Mouse (Mus musculus) testis, postnatal 10 days (tissue): ENCODE measurements around the gene Sdc3.
A peak's percentile ranks its signal among the peaks of the same experiment; 100 is the strongest.

ENCODE experiments used
- DNase-seq: peaks from one replicate; pipeline ENCODE4 v3.0.0; 2021; ENCODE audit warnings: low spot score

The Sdc3 gene

DNA sequence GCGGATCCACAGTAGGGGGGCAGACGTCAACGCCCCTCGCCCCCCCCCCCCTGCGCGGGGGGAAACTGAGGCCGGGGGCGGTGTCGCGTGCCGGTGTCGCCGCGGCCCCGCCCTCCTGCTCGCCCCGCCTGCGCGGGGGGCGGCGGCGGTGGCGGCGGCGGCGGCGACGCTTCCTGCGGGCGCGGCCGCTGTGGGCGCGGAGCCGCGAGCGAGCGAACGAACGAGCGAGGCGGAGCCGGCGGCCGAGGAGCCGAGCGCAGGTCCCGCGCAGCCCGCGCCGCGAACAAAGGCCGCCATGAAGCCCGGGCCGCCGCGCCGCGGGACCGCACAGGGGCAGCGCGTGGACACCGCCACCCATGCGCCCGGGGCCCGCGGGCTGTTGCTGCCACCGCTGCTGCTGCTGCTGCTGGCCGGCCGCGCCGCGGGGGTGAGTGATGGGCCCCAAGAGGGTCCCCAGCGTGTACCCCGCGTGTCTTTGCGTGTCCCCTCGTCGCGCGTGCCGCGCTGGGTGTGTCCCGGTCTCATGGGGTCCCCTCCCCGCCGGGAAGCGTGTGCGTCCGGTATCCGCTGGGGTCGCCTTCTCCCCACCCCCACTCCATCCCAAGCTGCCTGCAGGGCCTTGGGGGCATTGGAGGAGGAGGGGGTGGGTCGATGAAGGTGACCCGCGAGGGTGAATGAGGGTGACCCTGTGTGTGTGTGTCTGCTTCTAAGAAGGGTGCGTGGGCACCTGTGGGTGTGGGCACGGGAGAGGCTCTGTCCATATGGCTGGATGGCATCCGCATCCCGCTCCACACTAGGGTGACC lies at the start of gene Sdc3:
Gene Sdc3 (plus strand): TSS at position 162 of the 804 bp plus-strand sequence.
- peak; percentile 61 for DNase-seq

DNA sequence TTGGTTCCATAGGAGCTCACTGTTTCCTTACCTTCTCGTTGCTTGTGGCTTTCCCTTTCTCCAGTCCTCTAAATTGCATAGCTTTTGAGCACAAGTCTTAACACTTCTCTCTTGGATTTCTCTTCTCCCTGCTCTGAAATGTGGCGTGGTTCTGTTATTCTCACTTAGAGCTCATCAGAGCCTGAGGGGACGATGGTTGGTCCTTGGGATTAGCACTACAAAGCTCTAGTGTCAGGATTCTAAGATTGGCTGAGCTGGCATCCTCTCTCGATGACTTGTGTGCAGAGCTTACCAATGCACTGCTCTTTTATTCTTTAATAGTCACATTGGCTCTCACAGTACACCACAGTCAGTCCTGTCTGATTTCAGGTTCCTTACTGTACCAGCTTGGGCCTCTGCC lies 48.3 kb upstream of the Sdc3 start:
- DNase-seq = no peak

DNA sequence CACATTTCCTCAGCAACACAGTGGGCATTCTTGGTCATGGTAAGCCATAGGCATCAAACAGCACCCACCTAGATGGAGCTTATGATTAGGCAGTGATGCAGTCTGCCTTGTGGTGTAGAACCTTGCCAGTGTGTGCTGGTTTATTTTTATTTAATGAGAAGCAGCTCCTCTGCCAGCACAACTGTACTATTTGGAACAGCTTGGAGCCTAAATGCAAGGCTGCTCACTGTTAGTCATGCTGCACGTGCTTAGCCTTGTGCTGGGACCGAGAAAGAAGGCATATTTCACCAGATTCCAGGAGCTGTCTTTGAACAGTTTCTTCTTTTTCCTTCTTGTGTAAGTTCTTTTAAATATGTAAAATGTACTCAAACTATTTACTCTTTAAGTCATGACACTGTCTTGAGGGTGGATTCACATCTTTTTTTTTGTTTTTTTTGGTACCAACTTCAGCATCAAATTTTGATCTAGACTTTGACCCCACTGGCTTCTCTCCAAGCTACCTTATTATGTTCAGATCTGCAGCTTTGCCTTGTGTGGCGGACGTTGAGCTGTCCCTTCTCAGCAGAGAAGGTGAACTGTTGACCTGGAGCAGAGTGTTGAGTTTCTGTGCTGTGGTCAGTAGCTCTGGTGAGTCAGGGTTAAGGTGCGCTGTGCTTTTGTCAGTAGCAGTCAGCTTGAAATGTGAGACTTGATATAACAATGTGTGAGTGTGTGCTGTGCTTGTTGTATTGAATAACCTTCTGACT lies 46.6 kb upstream of the Sdc3 start:
- DNase-seq = no peak

DNA sequence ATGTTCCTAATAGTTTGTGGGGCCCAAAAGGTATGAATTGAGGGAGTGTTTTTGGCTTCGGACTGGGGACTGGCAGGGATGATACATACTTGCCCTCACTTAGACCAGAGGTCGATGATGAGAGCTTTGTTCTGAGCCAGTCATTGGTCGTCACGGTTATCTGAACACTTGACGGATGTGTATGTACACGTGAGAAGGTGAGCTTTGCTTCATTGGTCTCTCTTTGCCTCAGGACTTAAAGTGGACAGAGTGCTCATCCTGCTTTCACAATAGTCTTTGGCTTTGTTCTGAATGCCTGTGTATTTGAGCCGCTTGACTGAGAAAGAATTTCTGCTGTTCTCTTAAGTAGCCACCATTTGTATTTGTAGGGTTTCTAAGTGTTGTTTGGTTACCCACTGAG lies 42.8 kb upstream of the Sdc3 start:
- DNase-seq = no peak

DNA sequence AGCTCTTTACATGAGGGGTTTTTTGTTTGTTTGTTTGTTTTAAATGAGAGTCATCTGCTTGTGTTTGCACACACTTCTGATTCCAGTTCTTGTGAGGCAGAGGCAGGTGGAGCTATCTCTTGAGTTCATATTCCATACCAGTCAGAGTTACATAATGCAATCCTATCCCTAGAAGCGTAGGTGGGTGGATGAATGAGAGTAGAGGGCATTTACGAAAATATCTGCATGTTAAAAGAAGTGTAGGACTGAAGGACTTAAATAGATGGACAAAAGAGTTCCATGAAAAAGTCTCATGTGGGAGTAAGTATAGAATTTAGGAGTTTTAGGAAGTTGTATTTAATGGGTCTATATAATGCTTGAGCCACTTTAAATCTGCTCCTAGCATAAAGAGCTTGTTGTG lies 40.4 kb upstream of the Sdc3 start:
- DNase-seq = no peak

DNA sequence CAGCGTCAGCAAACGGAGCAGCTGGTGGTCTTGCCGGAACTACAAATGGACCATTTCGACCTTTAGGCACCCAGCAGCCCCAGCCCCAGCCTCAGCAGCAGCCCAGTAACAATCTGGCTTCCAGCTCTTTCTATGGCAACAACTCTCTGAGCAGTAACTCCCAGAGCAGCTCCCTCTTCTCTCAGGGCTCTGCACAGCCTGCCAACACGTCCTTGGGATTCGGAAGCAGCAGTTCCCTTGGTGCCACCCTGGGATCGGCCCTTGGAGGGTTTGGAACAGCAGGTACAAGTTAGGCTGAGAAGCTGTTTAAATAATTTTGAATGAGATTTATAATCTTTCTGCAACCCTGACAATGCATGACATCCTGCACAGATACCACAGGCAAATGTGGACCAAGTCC lies 39.7 kb upstream of the Sdc3 start:
- no peak for DNase-seq

DNA sequence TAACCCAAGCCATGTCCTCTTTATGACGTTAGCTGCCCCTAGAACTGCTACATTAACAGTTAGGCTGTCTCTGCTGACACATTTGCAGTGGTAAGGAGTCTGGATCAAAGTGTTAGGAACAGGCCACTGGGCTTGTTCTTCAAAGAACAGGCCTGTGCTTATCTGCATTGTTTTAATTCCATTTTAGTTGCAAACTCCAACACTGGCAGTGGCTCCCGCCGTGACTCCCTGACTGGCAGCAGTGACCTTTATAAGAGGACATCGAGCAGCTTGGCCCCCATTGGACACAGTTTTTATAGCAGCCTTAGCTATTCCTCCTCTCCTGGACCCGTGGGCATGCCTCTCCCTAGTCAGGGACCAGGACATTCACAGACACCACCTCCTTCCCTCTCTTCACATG lies 38.6 kb upstream of the Sdc3 start:
- no peak for DNase-seq

DNA sequence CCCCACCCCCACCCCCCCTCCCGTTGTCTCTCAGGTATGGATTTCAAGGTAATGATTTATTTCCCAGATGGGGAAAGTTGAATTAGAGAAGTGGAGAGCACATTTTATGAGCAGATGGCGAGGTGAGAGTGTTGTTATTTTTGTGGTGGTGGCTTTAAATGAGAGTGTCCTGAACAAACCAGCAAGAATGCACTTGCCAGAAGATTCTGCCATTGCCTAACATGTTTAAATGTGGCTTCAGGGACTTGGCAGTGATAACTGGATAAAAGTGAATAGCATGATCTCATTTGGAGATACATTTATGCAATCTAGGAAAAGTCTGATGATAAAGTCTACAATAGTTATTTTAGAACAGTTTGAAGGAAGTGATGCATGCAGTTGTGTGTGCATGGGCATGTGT lies 37.6 kb upstream of the Sdc3 start:
- no peak for DNase-seq

DNA sequence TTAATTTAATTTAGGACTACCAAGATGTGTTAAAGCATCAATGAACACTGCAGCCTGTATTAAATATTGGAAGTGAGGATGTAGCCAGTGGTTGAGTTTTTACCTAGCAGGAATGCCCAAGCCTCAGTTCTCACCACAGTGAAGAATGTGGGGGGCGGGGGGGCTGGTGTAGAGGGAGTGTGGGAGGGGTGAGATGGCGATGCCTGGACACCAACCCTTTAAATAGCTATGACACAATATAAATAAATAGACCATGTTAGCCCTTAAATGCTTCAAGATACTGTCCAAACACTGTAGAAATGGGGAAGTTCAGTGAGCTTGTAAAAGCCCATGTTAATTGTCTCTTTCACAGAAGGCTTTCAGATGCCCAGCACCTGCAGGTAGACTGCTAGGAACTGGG lies 32.5 kb upstream of the Sdc3 start:
- DNase-seq = no peak

DNA sequence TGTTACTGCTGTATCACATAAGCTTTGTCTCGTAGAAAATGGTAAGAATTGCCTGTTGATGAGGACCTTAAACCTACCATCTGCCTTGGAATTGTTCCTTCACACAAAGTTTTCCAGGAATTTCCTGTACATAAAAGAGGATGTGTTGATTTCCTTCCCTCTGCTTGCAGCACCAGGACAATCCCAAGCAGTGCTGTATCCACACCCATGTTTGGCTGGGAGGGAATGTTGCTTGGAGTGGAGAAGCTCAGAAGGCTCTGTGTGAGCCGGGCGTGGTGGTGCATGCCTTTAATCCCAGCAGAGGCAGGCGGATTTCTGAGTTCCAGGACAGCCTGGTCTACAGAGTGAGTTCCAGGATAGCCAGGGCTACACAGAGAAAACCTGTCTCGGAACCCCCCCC lies 30.5 kb upstream of the Sdc3 start:
- DNase-seq = no peak

DNA sequence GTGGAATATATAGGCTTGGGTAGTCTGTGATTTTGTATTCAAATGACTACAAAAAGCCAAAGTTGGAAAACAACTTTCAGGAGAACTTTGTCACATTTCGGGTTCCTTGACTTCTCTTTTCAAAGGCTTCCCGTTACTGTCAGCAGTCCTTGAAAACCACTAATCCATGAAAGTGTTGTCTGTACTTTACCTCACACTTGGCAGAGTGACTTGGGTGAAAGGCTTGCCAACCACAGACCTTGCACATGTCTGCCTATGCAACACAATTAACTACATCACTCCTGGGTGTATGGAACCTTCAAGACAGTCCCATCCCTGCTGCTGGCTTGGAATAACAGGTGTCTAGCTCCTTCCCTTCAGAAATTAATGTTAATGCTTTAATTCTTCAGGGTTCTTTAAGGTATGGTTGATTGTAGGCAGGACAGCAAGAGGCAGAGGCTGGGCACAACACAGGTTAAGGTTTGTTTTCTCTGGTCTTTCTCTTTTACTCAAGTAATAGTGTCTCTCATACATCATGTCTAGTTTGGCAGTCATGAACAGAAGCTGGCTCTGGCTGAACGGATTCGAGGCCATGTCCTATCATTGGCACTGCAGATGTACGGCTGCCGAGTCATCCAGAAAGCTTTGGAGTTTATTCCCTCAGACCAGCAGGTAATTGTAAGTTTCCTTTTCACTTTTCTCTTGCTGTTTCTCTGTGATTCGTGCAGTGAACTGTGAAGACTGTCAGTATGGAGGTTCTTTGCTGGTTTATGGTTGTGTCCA lies 26.8 kb upstream of the Sdc3 start:
- DNase-seq = no peak

DNA sequence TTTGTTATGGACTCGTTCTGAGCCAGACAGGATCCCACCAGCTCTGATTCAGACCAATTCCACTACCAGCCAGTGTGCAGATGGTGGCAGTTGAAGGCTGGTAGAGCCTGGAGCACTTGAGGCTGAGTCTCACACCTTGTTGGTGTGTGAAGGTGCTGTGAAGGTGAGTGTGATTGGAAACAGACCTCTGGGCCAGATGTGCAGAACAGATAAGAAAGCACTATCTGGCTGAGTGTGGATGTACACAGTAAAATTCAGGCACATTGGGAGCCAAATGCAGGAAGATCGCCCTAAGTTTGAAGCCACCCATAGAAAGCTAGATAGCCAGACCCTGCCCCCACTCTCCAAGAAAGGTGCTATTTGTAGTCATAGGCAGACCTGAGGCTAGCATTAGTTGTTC lies 25.9 kb upstream of the Sdc3 start:
- DNase-seq = no peak

DNA sequence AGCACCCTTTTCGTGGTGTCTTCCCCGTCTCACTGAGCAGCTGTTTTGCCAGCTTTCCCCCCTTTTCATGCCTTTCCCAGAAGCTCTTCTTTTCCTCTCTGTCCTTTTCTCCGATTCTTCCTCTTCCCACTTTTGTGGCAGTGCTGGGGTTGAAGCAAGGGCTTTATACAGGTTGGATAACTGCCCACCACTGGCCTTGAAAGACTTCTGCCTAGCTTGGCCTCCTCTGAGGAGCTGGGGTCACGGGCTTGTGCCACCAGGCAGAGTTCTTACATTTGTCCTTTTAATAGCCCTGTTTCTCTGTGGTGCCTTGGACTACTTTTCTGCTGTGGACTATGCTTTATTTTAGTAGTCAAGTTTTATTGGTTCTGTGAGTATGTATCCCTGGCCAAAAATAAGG lies 25.4 kb upstream of the Sdc3 start:
- no peak for DNase-seq

DNA sequence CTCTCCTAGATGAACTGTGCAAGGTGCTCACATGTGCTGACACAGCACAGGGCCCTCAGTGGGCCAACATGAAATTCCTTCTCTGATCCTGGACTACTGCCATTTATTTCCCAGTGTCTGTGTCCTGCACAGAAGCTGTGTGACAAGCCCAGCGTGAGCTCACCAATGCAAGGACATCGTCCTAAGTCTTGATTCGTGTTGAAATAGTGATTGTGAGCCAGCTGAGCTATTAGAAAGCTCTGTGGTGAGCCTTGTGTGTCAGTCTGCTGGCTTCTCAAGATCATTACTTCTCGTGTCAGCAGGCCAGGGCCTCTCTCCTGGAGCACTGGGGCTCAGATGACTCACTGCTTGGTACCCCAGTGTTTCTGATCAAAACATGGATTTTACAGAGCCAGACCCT lies 18.4 kb upstream of the Sdc3 start:
- DNase-seq = no peak

DNA sequence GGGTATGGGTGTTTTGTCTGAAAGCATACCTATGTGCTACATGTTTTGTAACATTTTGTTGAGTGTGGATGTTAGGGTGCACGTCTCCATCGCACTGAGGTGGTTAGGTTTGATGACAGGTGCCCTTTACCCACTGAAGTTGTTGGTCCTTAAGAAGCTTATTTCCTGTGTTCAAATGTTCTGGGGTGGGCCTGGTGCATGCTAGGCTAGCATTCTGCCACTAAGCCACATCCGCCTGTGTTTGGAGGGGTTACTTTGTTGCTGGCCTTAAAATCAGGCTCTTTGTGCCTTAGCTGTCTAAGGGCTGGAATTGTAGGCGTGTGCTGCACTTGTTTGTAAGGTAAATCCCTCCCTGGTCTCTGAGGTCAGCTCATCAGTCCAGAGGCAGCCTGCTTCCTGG lies 17.5 kb upstream of the Sdc3 start:
- no peak for DNase-seq

DNA sequence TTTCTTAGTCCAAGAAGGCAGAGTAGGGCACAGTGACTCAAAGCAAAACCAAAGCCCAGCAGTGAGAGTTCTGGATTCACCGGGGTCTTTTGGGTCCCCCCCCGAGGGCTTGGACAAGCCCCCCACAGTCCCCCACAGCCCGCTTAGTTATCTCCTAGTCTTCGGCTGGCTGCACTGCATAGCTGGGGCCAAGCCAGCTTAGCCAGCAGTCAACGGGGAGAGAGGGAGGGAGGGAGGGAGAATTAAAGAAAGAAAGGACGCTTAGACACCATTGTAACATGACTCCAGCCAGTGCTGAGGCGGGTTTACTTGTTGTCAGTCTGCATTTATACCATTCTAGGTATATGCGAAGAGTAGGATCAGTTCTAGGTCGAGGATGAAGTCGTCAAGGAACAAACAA lies 14.7 kb upstream of the Sdc3 start:
- DNase-seq = no peak

DNA sequence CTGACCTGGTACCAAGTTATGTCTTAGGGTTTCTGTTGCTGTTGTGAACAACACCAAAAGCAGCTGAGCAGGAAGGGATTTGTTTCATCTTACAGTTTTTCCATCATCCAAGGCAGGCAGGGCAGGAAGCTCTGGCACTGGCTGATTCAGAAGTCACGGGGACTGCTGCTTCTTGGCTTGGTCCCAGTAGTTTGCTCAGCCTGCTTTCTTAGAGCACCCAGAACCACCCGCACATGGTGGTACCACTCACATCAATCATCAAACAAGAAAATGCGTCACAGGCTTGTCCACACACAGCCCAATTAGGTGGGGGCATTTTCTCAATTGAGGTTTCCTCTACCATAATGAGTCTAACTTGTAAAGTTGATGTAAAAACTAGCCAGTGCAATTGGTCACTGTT lies 13.3 kb upstream of the Sdc3 start:
- no peak for DNase-seq

DNA sequence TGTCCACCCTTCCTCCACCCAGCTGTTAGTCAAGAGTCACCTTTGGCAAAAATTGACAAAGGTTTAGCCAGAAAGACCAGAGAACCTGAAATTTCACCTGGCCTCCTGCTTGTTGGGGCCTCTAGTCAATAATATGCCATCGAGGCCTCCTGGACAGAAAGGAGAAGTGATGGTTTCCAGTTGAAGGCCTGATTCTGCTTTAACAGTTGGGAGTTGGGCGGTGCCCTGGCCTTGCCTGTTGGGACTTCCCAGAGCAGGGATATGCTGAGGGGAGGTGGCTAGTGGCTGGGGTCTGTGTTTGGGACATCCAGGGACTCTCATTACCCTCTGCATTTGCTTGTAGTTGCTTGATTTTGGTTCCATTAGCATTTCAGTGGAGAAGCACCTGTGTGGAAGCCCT lies 9.8 kb upstream of the Sdc3 start:
- no peak for DNase-seq

DNA sequence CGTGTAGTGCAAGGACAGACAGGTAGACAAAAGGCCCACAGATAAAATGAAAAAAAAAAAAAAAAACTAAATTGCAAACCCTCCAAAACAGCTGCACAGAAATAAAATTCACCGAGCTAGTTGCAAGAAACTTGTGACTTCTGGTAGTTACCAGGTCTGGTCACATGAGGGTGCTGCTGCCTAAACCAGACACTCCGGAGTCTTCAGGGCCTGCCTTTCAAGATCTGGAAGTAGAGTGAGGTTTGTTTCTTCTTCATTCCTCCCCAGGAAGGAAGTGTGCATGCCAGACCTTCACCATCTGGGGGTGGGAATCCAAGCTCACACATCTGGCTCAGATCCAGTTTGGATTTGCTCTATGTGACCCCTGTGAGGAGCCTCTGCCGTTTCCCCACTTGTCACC lies 7.6 kb upstream of the Sdc3 start:
- DNase-seq = peak; percentile 83

DNA sequence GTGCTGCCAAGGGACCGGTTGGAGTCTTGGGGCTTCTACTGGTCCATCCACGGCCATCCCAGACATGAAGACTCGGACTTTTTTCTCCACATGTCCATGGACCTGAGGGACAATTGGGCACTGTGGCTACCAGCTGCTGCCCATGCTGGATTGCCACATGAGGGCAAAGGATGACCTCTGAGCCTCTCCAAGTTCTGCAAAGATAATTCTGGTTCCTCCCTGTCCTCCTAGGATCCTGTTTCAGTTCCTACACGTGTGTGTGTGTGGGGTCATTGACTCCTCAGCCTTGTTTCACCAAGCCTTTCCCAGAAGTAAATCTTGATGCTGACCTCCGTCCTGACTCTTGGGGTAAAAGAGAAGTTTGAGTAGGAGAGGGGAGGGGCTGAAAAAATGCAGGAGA lies 4.8 kb upstream of the Sdc3 start:
- no peak for DNase-seq

DNA sequence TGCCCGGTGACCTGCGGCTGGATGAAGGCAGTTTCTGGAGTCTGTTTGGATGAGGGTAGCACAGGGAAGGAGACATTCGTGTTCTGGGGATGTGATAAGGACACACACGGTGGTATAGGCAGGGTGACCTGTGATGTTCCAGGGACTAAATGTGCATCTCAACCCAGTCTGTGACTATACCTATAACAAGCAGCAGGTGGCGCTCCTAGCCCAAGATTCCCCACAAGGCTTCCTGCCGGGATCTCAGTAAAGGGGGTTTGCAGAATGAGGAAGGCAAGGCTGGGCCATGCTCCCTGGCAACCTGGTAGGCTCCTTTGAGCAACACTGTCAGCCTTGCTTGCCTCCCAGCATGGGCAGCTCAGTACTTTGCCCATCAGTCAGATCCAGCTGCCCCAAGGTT lies 2.2 kb upstream of the Sdc3 start:
- peak; percentile 87 for DNase-seq

DNA sequence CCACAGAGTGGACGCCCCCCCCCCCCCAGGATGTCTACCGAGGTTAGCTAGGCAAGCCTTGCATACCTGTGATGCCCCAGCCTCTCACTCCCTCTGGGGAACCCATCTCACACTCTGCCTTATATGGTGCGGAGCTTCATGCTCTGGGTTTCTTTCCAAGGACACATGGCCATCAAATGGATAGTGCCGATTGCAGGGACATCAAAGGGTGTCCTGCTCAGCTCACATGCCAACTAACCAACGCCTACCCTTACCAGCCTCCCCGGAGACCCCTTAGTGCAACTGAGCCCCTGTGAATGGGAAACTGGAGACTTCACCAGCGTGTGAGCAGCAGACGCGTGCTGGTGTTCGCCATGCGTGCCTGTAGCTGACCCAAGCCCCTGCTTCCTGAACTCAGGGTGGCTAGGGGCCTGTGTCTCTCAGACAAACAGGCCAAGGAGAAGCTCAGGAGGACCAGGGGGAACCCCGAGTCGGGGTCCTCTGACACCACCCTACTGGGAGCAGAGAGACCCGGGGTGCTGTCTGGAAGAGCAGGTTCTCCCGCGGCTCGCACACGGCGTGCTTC lies 444 bp upstream of the Sdc3 start:
- DNase-seq = no peak

DNA sequence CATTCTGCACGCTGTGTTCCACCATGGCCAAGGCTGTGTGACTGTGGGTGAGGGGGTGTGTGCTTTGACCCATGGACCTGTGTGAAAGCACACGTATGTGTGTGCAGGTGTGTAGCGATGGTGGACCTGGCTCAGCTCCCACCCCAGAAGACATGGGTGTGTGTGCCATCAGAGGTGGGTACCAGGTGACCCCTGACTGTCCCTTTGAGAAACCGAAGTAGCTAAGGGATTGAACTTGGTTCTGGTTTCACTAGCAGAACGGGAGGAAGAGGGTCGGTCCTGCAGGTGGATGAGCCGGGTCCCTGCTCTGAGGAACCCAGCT lies 804 bp downstream of the Sdc3 start:
- no peak for DNase-seq
